Mouse (Mus musculus) kidney, postnatal 14 days (tissue): ENCODE results near the gene Olfr141.

ENCODE experiments used
- DNase-seq: peaks from one replicate; pipeline ENCODE4 v3.0.0; 2022; ENCODE audit warnings: mixed read lengths

Gene Olfr141

GRCm38 (mm10) chr2:86809918-86810317, at the start of gene Olfr141:
TSS of gene Olfr141 (minus strand) at chr2:86810018.
- no peak for DNase-seq

GRCm38 (mm10) chr2:86851596-86851995, 41.8 kb upstream of the Olfr141 start, which contains the start of gene Olfr1095:
TSS of gene Olfr1095 (minus strand) at chr2:86851696.
- no peak for DNase-seq

- no peak for DNase-seq
These were observed 14.5 kb upstream of the Olfr141 start, which contains the start of gene Olfr1094 for GRCm38 (mm10) chr2:86824363-86824762. TSS of gene Olfr1094 (plus strand) at chr2:86824663.

GRCm38 (mm10) chr2:86782179-86782578, 27.6 kb downstream of the Olfr141 start, which contains the start of gene Olfr1093:
TSS of gene Olfr1093 (plus strand) at chr2:86782479.
- DNase-seq: no peak

GRCm38 (mm10) chr2:86761050-86761449, 48.8 kb downstream of the Olfr141 start:
- no peak for DNase-seq

- DNase-seq: no peak
These were observed 50.9 kb downstream of the Olfr141 start, which contains the start of gene Olfr1090 for GRCm38 (mm10) chr2:86758893-86759292. TSS of gene Olfr1090 (minus strand) at chr2:86758993.
